Mouse (Mus musculus) liver, embryonic 14.5 days (tissue): Measurements from ENCODE around the gene Dlgap3.

Experiments
- CTCF ChIP-seq: IDR thresholded peaks from 2 replicates; pipeline ENCODE4 v1.5.1; 2016; ENCODE audit warnings: antibody characterized with exemption, low read depth, control low read depth
- EP300 ChIP-seq: IDR thresholded peaks from 2 replicates; pipeline ENCODE4 v1.6.1; 2016; ENCODE audit warnings: antibody characterized with exemption, low read depth

DNA sequence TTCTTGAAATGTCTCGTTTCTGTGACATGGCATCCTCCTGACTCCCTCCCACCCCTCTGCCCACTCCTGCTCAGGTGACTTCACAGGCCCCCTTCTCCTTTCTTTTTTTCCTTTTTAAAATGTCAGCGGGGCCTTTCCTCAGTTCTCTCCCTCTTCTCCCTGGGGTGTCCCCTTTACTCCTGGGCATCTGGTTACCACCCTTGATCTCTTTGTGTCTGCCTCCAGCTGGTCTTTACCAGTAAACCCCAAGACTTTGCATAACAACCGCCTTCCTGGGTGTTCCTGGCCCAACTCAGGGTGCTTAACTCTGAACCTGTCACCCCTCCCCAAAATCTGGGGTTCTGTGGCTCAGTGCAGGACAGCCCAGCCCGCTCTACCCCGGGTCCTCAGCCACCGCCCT, 29.6 kb downstream of the Dlgap3 start:
- TF ChIP-seq CTCF (no peak), EP300 (no peak)
